Mouse (Mus musculus) brain, embryonic 14.5 days (tissue): Measurements from ENCODE around the gene Tnfrsf11a.

Experiments used
- CTCF ChIP-seq: fragments of 200-500 bp; IDR thresholded peaks from 2 replicates; pipeline ENCODE4 v1.5.1; 2012; ENCODE audit warnings: inconsistent platforms, mild to moderate bottlenecking, moderate library complexity, borderline replicate concordance; ENCODE audit not compliant: insufficient read depth, insufficient read length; ENCODE audit errors: extremely low read depth
- POLR2A ChIP-seq: fragments of 200-500 bp; IDR thresholded peaks from 2 replicates; pipeline ENCODE4 v1.6.1; 2012; ENCODE audit warnings: mild to moderate bottlenecking, inconsistent platforms, borderline replicate concordance; ENCODE audit not compliant: poor library complexity, insufficient read depth, insufficient read length, severe bottlenecking; ENCODE audit errors: extremely low read depth

GRCm38 (mm10) chr1:105758798-105759197, 21.7 kb upstream of the Tnfrsf11a start:
- TF ChIP-seq POLR2A (no peak), CTCF (no peak)
